Mouse (Mus musculus) CD8-positive naive resting alpha-beta T cell, adult 57 days (primary cell): ENCODE measurements around the gene 2900011O08Rik. TPM values are rescaled to one million over a fixed set of nuclear protein-coding genes. Genes with fewer than 3 reads are reported as not detected.

Experiments used
- total RNA-seq: library from RNA; stranded (reverse); gene quantifications from one replicate; pipeline ENCODE4 v1.2.4, GENCODE M21; 2023

2900011O08Rik gene
- total RNA-seq, result not detected

GRCm38 (mm10) chr16:13986574-13987478 lies at the start of gene 2900011O08Rik, which contains the start of gene Ifitm7:
2900011O08Rik (plus strand) TSS chr16:13986604.
Ifitm7 (minus strand) TSS chr16:13986888.

Other genes starting within 250 kb of the 2900011O08Rik start
- gene Rrn3, start 205.9 kb upstream of the 2900011O08Rik start, total RNA-seq, result 34.4 TPM
- gene Ntan1, start 167.8 kb upstream of the 2900011O08Rik start, total RNA-seq, result 72.1 TPM
- gene Pdxdc1, start 83.5 kb upstream of the 2900011O08Rik start, total RNA-seq, result 65.8 TPM
- gene Mpv17l, start 83.4 kb upstream of the 2900011O08Rik start, total RNA-seq, result 0.70 TPM
- gene Ifitm7, start 284 bp downstream of the 2900011O08Rik start, total RNA-seq, result not detected
- 40.4 TPM for gene Nde1, start 176.7 kb downstream of the 2900011O08Rik start, total RNA-seq
- 62.5 TPM for gene Marf1, start 176.7 kb downstream of the 2900011O08Rik start, total RNA-seq